Mouse (Mus musculus): Measurements from ENCODE around the gene Cebpz.

Cebpz gene

DNA sequence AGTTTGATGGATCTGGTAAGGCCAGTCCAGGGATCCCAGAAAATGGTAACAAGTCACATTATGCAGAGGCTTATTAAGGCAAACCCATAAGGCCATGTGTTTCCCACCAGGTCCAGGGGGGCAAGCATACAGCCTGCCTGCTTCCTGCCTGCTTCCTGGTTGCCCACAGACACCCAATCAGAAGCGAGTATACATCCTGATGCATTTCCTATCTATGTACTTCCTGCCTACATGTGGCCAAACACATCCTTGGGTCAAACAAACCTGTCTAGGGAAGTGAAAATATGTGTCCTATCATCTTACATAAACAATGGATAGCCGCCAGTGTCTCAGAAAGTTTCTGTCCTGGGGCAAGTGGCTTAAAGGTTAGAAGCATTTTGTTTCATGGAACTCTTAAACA is 33.7 kb downstream of the Cebpz start:
- DNase-seq (ENCODE audit: low read depth in 1 of 2, low spot score in 2 of 2), result no peak

DNA sequence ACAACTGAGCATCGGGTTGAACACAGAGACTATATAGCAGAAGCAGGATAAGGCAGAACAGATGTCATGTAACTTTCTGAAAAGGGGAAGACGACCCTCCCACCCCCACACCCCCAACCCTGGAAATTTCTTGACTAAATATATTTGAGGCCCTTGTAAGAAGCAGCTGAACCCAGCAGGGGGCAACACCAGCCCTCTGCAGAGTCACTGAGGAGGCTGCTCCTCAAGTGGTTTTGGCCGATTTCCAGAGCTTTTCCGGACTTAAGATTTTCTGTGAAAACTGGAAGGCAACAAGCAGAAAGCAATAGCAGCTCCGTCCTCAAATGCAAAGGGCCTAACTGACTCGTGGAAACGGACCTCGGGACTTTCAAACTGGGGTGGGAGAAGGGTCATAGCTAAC is 41.5 kb downstream of the Cebpz start:
- DNase-seq (ENCODE audit: low read depth in 1 of 2, low spot score in 2 of 2), result no peak

DNA sequence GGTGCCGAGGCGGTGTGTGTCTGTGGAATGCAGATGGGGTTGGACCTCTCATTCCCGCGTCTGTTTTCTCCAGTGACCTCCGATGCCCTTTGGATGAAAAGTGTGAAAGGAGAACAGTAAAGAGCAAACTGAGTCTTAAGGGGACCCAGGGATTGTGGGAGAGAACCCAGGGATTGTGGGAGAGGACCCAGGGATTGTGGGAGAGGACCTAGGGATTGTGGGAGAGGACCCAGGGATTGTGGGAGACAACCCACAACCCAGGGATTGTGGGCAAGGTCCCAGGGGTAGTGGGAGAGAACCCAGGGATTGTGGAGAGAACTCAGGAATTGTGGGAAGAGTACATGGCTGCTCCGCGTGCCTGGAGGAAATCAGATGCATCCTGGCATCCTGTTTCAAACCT is 41.9 kb downstream of the Cebpz start:
- no peak for DNase-seq (ENCODE audit: low read depth in 1 of 2, low spot score in 2 of 2)

DNA sequence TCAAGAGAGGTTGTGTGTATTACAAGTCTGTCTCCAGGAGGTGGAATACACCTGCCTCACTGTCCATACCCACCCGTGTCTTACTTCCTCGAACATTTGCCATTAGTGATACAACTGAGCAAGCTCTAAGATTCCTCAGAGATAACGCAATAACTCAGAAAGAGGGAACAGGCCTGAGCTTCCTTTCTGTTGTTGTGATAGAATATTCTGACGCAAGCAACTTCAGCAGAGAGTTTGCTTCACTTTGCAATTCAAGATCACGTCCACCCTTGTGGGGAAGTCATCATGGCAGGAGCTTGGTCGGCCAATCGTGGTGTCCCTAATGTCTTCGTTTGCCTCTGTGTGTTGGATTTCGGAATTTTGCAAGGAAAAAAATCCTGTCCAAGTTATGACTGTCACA is 45.8 kb downstream of the Cebpz start:
- peak in 1 of 2 experiments; percentile 11 for DNase-seq (ENCODE audit: low read depth in 1 of 2, low spot score in 2 of 2)

DNA sequence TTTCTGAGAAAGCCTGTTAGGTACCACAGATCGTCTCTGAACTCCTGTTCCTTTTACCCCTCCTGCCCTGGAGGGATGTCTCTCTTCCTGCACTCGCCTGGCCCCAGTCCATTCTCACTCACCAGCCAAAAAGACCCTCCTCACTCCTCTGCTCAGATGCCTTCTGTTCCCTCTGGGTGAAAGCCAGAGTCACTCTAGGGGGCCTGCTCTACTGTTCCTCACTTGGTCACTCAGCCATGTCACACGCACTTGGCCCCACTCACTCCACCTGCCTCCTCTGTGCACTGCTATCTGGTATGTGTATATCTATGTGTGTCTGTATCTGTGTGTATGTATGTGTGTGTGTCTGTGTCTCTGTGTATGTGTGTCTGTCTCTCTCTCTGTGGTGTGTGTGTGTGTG is 47.7 kb downstream of the Cebpz start:
- DNase-seq (ENCODE audit: low read depth in 1 of 2, low spot score in 2 of 2), result no peak

DNA sequence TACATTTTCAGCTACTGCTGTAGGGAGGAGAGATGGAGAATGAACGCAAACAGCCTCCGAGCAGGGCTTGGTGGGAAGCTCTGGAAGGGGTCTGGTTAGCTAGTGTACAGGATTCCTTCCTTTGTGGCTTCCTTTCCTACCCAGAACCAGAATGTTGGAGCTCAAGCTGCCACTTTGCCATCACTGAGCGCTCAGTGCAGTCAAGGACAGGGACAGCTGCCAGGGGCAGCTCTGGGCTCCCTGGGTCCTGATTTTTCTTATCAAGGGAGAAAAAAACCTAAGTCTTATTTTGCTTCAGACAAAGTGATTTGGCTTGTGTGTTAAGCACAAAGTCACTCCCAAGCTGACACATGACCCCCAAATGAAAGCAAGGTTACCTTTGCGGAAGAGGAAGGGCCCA is 48.3 kb downstream of the Cebpz start:
- no peak for DNase-seq (ENCODE audit: low read depth in 1 of 2, low spot score in 2 of 2)

DNA sequence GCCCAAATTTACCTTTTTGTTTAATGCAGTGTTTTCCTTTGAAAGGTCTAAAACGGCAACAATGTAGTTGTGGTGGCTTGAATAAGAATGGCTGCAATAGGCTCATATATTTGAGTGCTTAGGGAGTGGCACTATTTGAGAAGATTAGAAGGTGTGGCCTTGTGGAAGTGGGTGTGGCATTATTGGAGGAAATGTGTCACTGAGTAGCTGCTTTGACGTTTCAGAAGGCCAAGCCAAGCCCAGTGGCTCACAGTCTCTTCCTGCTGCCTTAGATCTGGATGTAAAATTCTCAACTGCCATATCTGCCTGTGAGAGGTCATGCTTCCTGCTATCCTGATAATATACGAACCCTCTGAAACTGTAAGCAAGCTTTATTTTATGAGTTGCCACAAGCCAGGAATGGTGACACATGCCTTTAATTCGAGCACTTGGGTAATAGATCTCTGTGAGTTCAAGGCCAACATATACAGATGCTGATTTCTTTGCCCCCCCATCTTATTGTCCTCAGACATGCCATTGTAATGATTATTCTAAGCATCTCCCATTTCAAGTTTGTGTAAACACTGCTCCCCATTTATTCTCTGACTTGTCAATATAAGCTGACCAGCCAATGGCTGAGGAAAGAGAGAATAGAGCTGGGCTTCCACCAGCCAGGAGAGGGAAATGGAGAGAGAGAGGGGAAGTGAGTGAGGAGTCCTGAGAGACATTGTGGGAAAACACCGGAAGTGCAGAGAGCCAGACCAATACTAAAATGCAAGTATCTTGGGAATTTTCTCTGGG is 51.4 kb downstream of the Cebpz start:
- DNase-seq (ENCODE audit: low read depth in 1 of 2, low spot score in 2 of 2), result no peak

DNA sequence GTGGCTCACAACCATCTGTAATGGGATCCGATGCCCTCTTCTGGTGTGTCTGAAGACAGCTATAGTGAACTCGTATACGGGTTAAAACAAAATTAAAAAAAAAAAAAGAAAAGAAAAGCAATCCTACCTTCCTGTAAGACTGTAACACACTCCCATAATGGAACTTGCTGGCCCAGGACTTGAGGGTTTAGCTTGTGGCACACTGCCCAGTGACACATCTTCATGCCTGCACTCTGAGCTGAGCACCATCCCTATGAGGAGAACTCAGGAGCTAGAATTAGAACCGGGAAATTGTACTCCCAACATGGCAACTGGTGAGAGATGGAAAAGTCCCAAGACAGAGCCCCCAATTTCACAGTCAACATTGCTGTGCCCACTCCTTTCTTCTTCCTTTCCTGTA is 53.6 kb downstream of the Cebpz start:
- DNase-seq (ENCODE audit: low read depth in 1 of 2, low spot score in 2 of 2), result no peak

DNA sequence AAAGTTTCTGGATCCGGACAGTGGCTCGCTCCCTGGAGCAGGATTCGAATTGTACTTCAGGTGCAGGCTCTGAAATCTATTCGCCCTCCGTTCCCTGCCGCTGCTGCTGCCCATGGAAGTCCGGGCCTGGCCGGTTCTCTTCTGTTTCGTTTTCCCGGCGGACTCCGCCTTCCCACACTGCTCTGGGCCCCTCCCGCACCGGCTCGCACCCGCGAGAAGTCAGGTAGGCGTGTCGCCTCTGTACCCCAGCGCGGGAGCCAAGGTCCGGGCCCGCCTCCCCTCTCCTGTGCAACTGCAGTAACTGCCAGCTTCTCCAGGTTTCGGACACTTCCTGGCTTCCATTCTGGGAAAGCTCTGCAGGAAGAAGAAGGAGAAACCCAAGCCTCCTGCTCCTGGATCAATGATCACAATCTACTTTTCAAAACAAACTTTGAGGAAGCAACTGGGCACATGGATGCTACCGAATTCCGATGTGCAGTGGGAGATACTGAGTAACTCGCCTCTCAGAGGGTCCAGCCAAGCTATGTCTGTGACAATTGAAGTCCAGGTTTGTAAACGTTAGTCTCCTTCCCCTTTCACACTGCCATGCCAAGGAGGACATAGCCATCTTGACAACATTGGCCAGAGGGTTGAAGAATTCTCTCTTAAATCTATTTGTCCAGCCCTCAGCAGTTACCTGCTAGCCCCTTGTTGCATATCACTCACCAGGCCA is 54.3 kb downstream of the Cebpz start, which contains the start of gene Eif2ak2:
Gene Eif2ak2 (minus strand): TSS at position 173 of the 712 bp plus-strand sequence.
- DNase-seq (ENCODE audit: low read depth in 1 of 2, low spot score in 2 of 2), result peak in 1 of 2 experiments; percentile 40

DNA sequence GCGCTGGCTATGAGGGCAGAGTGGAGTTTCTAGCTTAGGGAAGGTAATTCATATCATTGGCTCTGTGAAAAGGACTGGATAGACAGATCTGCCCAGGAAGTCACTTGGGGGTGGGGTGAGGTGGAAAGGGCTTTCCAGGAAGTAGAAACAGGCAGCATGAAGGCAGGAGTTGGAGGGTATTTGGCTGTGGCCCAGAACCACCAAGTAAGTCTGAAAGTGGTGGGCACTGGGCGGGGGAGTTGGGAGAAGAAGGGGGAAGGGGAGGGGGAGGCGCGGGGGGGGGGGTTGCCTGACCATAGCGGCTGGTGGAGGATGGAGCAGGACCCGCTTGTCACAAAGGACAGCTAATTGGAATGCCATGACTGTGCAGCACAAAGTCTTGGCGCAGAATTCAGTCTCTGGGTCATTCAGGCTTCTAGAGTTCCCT is 55.0 kb downstream of the Cebpz start:
- DNase-seq (ENCODE audit: low read depth in 1 of 2, low spot score in 2 of 2), result no peak

DNA sequence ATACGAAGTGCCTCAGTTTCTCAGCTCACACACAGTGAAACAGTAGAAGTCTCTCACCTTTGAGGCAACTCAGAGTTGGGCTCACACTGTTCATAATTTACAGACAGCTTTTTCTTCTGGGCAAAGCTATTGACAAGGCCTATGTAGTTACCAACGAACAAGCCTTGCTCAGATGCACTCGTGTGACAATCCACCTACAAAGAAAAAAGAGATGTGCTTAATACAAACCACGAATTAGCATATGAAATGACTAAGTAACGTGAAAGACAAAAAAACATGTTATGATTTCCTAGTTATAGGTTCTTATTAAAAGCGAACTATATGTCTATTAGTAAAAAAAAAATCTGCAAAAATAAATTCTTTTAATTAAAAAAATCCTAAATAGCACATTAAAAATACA is 63.0 kb downstream of the Cebpz start:
- no peak for DNase-seq (ENCODE audit: low read depth in 1 of 2, low spot score in 2 of 2)

Measured in monocyte, adult 2 months (primary cell).